Mouse (Mus musculus): ENCODE data around the gene Fdxr.

Fdxr gene

DNA sequence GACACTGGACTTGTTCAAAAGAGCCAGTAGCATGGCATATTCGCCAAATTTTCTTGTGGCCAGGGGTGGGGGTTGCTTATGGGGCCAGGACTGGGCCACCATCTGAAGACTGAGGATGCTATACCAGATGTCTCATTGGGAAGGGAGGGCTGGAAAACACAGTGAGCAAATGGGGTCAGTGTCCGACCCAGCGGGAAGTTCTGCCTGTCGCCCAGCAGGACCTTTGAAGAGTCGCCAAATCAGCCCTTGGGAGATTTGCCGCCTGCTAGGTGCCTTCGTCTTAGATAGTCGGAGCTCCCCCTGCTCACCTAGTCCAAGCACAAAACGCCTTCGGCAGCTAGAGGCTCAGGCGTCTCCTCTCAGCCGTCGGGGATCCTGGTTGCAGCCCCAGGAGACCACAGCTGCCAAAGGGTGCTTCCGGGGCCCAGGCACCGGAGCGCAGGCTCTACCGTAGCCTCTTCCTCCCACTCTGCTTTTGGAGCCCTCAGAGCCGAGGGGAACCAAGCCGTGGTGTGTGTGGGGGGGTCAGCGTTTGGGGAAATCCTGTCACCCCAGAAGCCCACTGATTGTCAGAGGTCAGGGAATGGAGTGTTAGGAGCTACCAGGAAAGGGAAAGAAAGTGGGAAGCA lies 11.0 kb downstream of the Fdxr start:
- no peak for TF ChIP-seq GATA4 (IDR thresholded peaks at IDR 0.05; ENCODE audit: insufficient replicate concordance, low read length)

DNA sequence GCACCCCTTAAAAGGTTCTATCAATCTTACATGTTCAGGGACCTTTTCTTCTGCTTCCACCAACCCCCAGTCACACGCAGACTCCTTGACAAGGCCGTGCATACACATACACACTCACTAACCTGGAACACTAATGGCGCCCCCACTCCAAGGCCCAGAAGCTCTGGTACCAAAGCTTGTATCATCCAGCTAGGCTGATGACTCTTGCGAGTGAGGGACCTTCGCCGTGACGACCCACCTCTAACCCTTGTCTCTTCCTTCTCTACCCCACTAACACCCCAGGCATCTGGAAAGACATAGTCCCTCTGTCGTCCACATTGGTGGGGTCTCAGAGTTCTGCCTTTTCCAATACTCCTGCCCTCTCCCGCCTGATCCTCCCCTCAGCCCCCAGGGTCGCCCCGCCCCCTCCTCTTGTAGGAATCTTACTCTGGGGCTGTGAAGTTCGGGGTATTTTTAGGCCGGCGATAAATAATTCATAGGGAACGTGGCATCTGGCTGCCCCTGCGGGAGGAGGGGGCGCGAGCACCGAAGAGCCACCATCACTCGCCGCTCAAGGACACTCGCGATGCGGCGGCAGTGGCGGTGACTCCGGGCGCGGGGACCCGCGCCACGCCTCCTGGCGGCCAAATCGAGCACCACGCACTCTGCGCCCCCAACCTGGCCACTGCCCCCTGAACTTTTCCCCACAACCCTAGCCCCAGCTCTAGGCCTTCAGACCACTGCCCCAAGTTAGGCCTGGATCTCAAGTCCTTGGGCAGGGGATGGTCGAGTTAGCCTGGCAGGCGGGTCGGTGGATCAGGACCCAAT lies 11.8 kb downstream of the Fdxr start:
- no peak for TF ChIP-seq GATA4 (IDR thresholded peaks at IDR 0.05; ENCODE audit: insufficient replicate concordance, low read length)

DNA sequence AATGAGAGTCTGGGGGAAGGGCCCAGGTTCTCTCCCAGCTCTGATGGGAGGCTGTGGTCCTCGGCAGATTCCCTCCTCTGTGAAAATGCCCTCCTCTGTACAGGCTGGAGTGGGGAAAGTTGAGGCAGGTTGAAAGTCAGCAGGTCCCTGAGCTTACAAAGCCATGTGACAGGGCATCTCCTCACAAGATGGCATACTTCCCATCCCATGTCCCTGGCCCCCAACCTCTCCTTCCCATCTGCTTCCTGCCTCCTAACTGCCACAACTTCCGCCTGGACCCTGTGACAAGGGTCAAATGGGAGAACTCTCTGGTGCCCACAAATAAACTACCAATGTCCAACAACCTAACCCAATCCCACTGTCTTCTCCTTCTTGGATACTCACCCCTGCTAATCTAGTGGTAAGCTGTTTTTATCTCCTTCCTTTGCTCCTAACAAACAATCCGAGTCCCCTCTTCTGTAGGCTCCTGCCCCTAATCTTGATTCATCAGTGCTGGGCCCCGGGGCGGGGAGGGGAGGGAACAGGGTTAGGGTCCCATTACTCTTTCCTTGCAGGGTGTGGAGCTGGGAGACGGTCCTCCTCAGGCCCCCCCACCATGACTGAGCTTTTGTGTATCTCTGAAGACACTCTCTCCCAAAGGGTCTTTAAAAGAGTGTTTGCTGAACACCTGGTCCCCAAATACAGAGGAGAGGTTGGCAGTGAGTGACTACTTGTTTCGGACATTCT lies 12.6 kb downstream of the Fdxr start:
- no peak for TF ChIP-seq GATA4 (IDR thresholded peaks at IDR 0.05; ENCODE audit: insufficient replicate concordance, low read length)

DNA sequence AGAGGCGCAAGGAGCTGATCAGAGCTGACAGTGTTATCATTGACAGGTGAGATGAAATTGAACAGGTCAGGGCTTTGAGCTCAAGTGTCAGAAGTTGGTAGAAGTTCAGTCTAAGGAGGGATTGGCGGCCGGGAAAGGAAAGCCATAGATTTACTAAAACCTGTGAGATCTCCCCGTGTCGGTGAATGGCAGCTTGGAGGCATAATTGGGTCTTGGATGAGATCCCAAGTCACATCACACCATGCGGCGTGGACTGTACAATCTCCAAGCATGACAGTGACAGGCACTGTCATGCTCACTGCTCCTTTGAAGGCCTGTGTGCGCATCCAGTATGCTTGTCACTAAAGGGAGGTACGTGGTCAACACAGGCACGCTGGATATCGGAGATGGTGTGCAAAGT lies 13.9 kb downstream of the Fdxr start:
- no peak for TF ChIP-seq GATA4 (IDR thresholded peaks at IDR 0.05; ENCODE audit: insufficient replicate concordance, low read length)

DNA sequence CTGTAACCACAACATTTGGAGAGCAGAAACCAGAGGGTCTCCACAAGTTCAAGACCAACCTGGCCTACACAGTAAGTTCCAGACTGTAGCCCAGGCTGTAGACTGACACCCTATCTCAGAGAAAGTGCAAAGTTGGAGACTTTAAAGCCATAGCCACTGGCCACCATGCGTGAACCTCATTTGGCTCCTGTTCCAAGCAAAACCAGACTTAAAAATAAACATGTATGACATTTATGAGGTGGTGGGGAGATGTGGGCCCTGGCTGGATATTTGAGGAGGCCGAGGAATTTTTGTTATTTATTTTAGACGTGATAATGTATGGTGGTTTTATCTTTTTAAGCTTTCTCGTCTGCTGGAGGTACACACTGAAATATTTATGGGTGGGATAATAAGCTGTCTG lies 17.7 kb downstream of the Fdxr start:
- no peak for TF ChIP-seq GATA4 (IDR thresholded peaks at IDR 0.05; ENCODE audit: insufficient replicate concordance, low read length)

DNA sequence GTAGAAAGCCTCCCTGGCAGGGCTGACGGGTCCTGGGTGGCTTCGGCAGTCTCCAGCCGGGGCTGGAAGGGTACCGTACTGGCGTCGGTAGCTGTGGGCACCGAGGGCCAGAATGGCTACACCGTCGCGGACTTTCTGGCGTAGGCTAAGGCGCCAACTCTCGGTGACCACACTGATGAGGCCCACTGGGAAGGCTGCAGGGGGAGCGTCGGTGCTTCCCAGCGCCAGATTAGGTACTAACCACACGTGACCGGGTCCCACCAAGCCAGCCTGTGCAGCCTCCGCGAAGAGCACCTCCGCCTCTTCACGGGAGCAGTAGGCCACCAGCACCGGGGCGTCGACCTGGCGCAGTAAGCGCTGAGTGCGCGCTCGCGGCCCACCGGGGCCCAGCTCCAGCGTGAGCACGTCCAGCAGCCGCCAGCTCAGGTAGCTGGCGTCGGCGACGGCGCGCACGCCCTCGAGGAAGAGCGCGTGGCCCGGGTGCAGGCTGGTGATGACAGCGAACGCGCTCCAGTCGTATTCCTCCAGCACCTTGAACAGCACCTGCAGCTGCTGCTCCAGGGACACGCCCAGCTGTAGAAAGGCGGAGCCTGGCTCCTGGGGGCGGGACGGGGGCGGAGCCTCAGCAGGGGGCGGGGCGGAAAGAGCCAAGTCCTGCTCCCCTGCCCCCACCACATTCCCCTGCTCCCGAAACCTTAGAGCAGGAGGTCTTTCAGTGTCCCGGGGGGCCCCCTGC lies 18.9 kb downstream of the Fdxr start:
- TF ChIP-seq GATA4 (IDR thresholded peaks at IDR 0.05; ENCODE audit: insufficient replicate concordance, low read length): no peak

DNA sequence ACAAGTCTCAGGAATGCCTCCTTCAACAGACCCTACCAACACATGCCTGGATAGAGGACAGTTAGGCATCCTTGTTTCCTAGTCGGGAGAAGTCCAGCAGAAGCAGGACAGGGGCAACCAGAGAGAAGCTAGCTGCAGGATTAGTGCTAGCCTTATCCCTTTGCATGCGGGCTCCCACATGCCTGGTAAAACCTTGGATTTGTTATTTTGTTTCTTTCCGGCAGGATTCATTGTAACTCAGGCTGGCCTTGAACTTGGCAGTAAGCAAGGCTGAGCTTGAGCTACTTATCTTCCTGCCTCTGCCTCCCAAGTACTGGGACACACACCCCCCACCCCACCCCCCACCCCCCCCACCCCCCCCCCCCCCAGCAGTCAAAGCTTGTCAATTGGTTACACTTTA lies 25.6 kb downstream of the Fdxr start:
- TF ChIP-seq GATA4 (IDR thresholded peaks at IDR 0.05; ENCODE audit: insufficient replicate concordance, low read length): no peak

DNA sequence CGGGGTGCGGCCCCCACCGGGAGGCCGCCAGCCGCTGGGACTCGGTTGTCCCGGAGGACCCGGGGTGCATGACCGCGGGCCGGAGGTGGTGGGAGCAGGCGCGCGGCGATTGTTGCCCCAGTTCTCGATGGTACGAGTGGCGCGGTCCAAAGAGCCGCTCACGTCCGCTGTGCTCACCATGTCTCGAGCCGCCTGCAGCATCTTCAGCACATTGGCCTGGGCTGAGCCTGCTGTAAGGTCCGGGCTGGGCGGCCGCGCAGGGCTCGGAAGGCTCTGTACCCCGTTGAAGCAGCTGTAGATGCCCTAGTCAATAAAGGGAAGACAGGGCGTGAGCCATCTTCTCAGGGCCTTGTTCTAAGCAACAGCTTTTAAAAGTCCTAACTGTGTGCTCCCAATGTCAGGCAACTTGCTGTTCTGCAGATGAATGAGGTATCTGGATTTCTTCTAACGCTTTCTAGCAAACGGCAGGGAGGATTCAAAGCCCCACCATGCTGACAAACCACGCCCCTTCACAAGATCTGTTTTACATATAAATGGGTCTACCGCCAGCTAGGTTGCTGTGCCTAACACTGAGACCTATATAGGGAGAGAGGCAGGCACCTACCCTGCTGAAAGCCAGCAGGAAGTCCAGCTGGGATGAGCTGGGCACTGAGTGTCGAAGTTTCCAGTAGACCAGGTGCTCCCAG lies 26.3 kb downstream of the Fdxr start:
- no peak for TF ChIP-seq GATA4 (IDR thresholded peaks at IDR 0.05; ENCODE audit: insufficient replicate concordance, low read length)

DNA sequence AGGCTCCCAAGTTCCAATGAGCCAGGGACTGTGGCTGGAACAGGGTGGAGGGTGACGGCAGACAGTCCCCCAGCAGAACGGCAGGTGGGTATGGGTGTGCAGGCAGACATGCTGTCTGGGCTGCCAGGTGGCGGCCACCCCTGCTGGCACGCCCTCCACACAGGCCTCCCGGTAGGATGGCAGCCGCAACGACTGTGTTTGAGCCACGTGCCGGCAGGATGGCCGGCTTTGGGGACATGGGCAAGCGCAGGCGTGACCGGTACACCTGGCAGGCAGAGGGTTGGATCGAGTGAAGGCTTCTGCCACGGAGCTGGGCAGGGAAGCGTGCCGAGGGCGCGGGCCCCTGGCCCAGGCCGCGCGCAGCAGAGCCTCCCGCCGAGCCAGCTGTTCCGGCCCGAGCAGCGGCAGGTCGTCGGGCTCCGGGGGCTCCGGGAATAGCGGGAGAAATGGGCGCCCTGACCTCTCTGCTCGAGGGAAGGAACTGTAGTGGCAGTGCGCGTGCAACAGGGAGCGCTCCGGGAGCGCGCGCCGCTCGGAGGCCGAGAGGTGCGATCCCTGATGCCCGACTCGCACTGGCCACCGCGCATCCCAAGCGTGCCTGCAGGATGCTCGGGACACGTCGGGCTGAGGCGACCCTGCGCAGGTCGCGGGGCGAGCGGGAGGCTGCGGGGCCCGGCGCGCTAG lies 27.0 kb downstream of the Fdxr start:
- TF ChIP-seq GATA4 (IDR thresholded peaks at IDR 0.05; ENCODE audit: insufficient replicate concordance, low read length): no peak

DNA sequence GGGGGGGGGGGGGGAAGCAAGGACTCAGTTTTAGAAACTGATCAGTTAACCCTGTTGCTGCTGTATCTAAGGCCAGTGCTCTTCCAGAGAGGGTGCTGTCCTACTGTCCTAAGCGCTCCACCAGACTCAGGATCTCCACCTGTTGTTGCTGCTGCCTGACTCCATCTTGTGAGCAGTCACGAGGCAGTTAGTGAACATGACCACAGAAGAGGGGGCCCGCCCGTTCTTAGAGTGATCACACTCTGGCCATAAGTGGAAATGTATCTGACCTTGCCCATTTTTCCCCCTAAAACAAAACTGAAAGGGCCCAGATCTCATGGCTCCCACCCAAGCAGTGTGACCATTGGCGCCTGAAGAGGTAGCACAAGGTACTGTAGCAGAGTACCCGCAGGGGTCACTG lies 28.9 kb downstream of the Fdxr start:
- TF ChIP-seq GATA4 (IDR thresholded peaks at IDR 0.05; ENCODE audit: insufficient replicate concordance, low read length): no peak

DNA sequence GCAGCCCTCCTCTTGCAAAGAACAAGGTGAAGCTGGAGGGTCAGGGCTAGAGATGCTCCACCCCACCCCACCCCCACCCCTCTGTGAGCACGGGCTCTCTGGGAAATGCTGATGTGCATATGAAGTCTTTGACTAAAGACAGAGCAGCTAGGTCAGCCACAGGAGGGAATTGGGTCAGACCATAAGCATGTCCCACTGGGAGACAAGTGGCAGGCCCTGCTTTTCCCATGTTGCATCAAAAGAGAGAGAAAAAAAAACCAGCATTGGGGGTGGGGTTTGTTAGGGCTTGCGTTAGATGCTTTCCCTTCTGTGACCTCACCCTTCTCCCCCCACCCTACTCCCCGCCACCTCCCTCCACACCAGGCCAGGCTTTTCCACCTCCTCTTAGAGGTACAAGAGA lies 29.6 kb downstream of the Fdxr start:
- no peak for TF ChIP-seq GATA4 (IDR thresholded peaks at IDR 0.05; ENCODE audit: insufficient replicate concordance, low read length)

DNA sequence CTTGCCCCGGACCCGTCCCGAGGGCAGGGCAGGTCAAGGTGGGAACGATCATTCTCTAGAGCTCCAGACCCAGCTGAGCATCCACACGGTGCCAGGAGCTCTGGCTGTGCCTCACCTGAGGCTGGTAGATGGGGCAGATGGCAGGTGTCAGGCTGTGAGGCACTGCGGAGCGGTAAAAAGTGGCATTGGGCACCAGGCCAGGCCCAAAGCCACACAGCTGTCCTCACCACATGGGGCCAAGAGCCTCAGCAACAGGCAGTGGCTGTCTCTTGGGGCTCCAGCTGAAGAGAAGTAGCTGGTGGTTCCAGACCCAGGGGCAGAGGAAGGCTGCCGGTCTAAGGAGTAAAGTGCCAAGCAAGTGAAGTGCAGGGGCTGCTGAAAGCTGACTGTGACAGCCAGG lies 30.5 kb downstream of the Fdxr start:
- no peak for TF ChIP-seq GATA4 (IDR thresholded peaks at IDR 0.05; ENCODE audit: insufficient replicate concordance, low read length)

DNA sequence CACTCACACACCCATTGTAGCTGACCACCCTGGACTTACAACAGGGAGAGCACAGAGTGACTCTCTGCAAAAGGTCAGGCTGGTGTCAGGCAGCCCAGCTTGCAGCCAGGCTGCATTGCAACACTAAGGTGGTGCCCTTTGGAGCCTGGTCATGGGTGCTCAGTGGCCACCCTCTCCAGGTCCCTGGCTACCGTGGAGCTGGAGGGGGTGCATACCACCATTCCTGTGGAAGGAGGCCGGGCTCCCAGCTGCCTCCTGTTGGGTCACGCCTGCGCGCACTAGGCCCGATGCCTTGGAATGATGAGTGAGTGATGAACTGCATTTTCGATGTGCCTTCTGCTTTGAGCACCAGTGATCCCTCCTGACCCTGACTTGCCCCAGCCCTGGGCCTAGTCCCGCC lies 32.0 kb downstream of the Fdxr start:
- TF ChIP-seq GATA4 (IDR thresholded peaks at IDR 0.05; ENCODE audit: insufficient replicate concordance, low read length): no peak

DNA sequence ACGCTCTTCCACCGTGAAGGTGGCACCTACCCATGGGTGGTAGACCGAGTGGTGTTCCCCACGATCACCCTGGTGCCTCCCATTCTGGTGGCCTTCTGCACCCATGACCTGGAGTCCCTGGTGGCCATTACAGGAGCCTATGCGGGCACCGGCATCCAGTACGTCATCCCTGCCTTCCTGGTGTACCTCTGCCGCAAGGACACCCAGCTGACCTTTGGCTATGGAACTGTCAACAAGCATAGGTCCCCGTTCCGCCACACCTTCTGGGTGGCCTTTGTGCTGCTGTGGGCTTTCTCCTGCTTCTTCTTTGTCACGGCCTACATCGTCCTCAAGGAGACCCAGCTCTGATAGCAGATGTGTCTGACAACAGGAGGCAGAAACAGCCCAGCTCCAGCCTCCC lies 33.1 kb downstream of the Fdxr start:
- no peak for TF ChIP-seq GATA4 (IDR thresholded peaks at IDR 0.05; ENCODE audit: insufficient replicate concordance, low read length)
